Mouse (Mus musculus) ovary, adult 18-20 months (tissue): ENCODE measurements around the gene Prss32.
"Not testable (repeated sequence)": the region's sequence is repeated elsewhere in the genome, so short reads cannot be mapped to it uniquely, and the experiment has no call there.

Experiments used
- DNase-seq: peaks from one replicate; pipeline ENCODE4 v3.0.0; 2022; ENCODE audit warnings: low spot score, mixed read lengths

Prss32 gene

GRCm38 (mm10) chr17:23843141-23843811 lies 379 bp upstream of the Prss32 start:
- DNase-seq: no peak

GRCm38 (mm10) chr17:23850028-23850427 lies 6.4 kb downstream of the Prss32 start:
- DNase-seq: no peak

- no peak for DNase-seq
Measured at GRCm38 (mm10) chr17:23850853-23851749, 7.4 kb downstream of the Prss32 start.

- no peak for DNase-seq
Measured at GRCm38 (mm10) chr17:23853292-23853691, 9.6 kb downstream of the Prss32 start.

GRCm38 (mm10) chr17:23854229-23854765 lies 10.6 kb downstream of the Prss32 start:
- no peak for DNase-seq

- DNase-seq: no peak
Measured at GRCm38 (mm10) chr17:23857193-23857592, 13.5 kb downstream of the Prss32 start.

GRCm38 (mm10) chr17:23857913-23858312 lies 14.3 kb downstream of the Prss32 start:
- DNase-seq: no peak

- DNase-seq: no peak
Measured at GRCm38 (mm10) chr17:23862926-23863325, 19.3 kb downstream of the Prss32 start.

GRCm38 (mm10) chr17:23867756-23868155 lies 24.1 kb downstream of the Prss32 start, which contains the start of gene Prss21:
Gene Prss21, plus strand, starts transcription at chr17:23868056.
- DNase-seq: no peak

- no peak for DNase-seq
Measured at GRCm38 (mm10) chr17:23868513-23868912, 24.9 kb downstream of the Prss32 start.

GRCm38 (mm10) chr17:23873884-23874856 lies 30.5 kb downstream of the Prss32 start:
- no peak for DNase-seq

GRCm38 (mm10) chr17:23876741-23877140 lies 33.1 kb downstream of the Prss32 start:
- DNase-seq: no peak

GRCm38 (mm10) chr17:23877166-23877565 lies 33.5 kb downstream of the Prss32 start:
- no peak for DNase-seq

GRCm38 (mm10) chr17:23880576-23880975 lies 36.9 kb downstream of the Prss32 start, which contains the start of the genes Dcpp1 and Dcpp2:
Gene Dcpp1, plus strand, starts transcription at chr17:23880876.
Gene Dcpp2, plus strand, starts transcription at chr17:23880880.
- DNase-seq: not testable (repeated sequence)
